Mouse (Mus musculus): ENCODE results near the gene Zmiz1. TPM values are rescaled to one million over a fixed set of nuclear protein-coding genes. Genes with fewer than 3 reads are reported as not detected.

The Zmiz1 gene
- polyA plus RNA-seq, 1 experiment, result 34.5 TPM

GRCm38 (mm10) chr14:25555291-25555781, 96.4 kb downstream of the Zmiz1 start:
- TF ChIP-seq MYOD1 (IDR thresholded peaks at IDR 0.05; ENCODE audit: control insufficient read depth in 1 of 3, insufficient read length in 2 of 3, low read depth in 2 of 3) (no peak), SRF (IDR thresholded peaks at IDR 0.05; ENCODE audit: control insufficient read depth, insufficient read length, low read depth) (no peak), E2F4 (IDR thresholded peaks at IDR 0.05; ENCODE audit: insufficient read depth) (no peak), CEBPB (IDR thresholded peaks at IDR 0.05; ENCODE audit: insufficient read depth, poor library complexity, severe bottlenecking) (no peak), MYOG (IDR thresholded peaks at IDR 0.05; ENCODE audit: control insufficient read depth in 1 of 3, insufficient read depth in 1 of 3, insufficient read length in 2 of 3, low read depth in 2 of 3) (no peak), REST (IDR thresholded peaks at IDR 0.05; ENCODE audit: insufficient read depth, insufficient read length) (no peak), TCF12 (IDR thresholded peaks at IDR 0.05; ENCODE audit: insufficient read depth, poor library complexity, severe bottlenecking) (no peak), POLR2AphosphoS2 (IDR thresholded peaks at IDR 0.05; ENCODE audit: insufficient read length, low read depth) (no peak), MAX (IDR thresholded peaks at IDR 0.05; ENCODE audit: low read depth) (no peak), USF1 (IDR thresholded peaks at IDR 0.05; ENCODE audit: low read depth) (no peak), TCF3 (IDR thresholded peaks at IDR 0.05; ENCODE audit: insufficient read length, low read depth) (no peak), POLR2A (IDR thresholded peaks at IDR 0.05; ENCODE audit: insufficient read length, low read depth) (no peak)
- Histone ChIP-seq H3K27me3 (ENCODE audit: control insufficient read depth, insufficient read depth, insufficient read length) (no peaks in the 10 kb centered on the region), H3ac (ENCODE audit: control insufficient read depth, insufficient read length) (no peak overlapping the region), H3K79me2 (ENCODE audit: control insufficient read depth, insufficient read depth) (peaks cover 24% of the 10 kb centered on the region), H3K4me2 (ENCODE audit: low read depth) (no peak overlapping the region), H3K4me3 (no peak overlapping the region), H3K36me3 (ENCODE audit: control insufficient read depth, insufficient read depth) (peaks cover 7% of the 10 kb centered on the region)

DNA sequence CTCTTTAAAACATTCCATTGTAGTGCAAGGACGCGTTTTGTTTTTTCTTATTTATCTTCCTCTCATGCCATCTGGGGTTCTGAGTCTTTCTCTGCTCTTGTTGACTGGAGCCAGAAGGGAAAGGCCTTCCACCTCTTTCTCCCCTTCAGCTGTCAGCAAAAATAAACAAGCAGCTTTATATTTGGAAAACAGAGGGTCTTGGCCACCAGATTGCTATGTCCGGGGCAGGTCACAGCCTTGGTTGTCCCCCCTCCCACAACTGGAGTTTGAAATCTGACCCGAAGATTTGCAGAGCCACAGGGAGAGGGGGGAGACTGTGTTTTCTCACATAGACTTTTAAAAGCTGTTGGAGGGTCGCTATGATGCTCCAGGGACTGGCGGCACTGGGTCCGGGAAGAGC, 96.9 kb downstream of the Zmiz1 start:
- Histone ChIP-seq H3K4me3 (no peak overlapping the region), H3K36me3 (ENCODE audit: control insufficient read depth, insufficient read depth) (peaks cover 12% of the 10 kb centered on the region), H3K79me2 (ENCODE audit: control insufficient read depth, insufficient read depth) (peaks cover 27% of the 10 kb centered on the region), H3K27me3 (ENCODE audit: control insufficient read depth, insufficient read depth, insufficient read length) (no peaks in the 10 kb centered on the region), H3K4me2 (ENCODE audit: low read depth) (no peak overlapping the region), H3ac (ENCODE audit: control insufficient read depth, insufficient read length) (no peak overlapping the region)
- no peak for TF ChIP-seq MYOD1 (IDR thresholded peaks at IDR 0.05; ENCODE audit: control insufficient read depth in 1 of 3, insufficient read length in 2 of 3, low read depth in 2 of 3)
- no peak for TF ChIP-seq MYOG (IDR thresholded peaks at IDR 0.05; ENCODE audit: control insufficient read depth in 1 of 3, insufficient read depth in 1 of 3, insufficient read length in 2 of 3, low read depth in 2 of 3)
- no peak for TF ChIP-seq CEBPB (IDR thresholded peaks at IDR 0.05; ENCODE audit: insufficient read depth, poor library complexity, severe bottlenecking)
- no peak for TF ChIP-seq E2F4 (IDR thresholded peaks at IDR 0.05; ENCODE audit: insufficient read depth)
- no peak for TF ChIP-seq MAX (IDR thresholded peaks at IDR 0.05; ENCODE audit: low read depth)
- no peak for TF ChIP-seq USF1 (IDR thresholded peaks at IDR 0.05; ENCODE audit: low read depth)
- TF ChIP-seq REST (IDR thresholded peaks at IDR 0.05; ENCODE audit: insufficient read depth, insufficient read length), result no peak
- no peak for TF ChIP-seq POLR2A (IDR thresholded peaks at IDR 0.05; ENCODE audit: insufficient read length, low read depth)
- TF ChIP-seq POLR2AphosphoS2 (IDR thresholded peaks at IDR 0.05; ENCODE audit: insufficient read length, low read depth), result no peak
- no peak for TF ChIP-seq SRF (IDR thresholded peaks at IDR 0.05; ENCODE audit: control insufficient read depth, insufficient read length, low read depth)
- TF ChIP-seq TCF12 (IDR thresholded peaks at IDR 0.05; ENCODE audit: insufficient read depth, poor library complexity, severe bottlenecking), result no peak
- no peak for TF ChIP-seq TCF3 (IDR thresholded peaks at IDR 0.05; ENCODE audit: insufficient read length, low read depth)

DNA sequence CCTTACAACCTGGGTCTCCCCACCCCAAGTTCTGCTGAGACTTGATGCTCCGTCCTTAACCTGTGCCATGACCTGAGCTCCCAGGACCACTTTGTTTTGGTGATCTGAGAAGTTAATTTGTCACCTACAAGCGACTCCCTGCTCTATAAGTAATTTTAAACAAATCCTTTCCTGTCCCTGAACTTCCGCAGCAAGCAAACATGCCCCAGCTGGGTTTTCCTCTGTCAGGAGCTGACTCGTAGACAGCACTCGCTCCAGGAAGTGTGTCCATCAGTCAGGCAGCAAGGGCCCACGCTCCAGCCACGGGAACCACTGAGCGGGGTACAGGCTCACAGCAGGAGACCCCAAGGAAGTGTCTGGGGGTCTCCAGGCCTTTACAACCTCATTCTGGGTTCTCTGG, 98.0 kb downstream of the Zmiz1 start:
- Histone ChIP-seq H3K36me3 (ENCODE audit: control insufficient read depth, insufficient read depth) (peaks cover 13% of the 10 kb centered on the region), H3K27me3 (ENCODE audit: control insufficient read depth, insufficient read depth, insufficient read length) (no peaks in the 10 kb centered on the region), H3K4me3 (no peak overlapping the region), H3K79me2 (ENCODE audit: control insufficient read depth, insufficient read depth) (peaks cover 34% of the 10 kb centered on the region), H3ac (ENCODE audit: control insufficient read depth, insufficient read length) (no peak overlapping the region), H3K4me2 (ENCODE audit: low read depth) (no peak overlapping the region)
- TF ChIP-seq TCF12 (IDR thresholded peaks at IDR 0.05; ENCODE audit: insufficient read depth, poor library complexity, severe bottlenecking) (no peak), CEBPB (IDR thresholded peaks at IDR 0.05; ENCODE audit: insufficient read depth, poor library complexity, severe bottlenecking) (no peak), REST (IDR thresholded peaks at IDR 0.05; ENCODE audit: insufficient read depth, insufficient read length) (no peak), SRF (IDR thresholded peaks at IDR 0.05; ENCODE audit: control insufficient read depth, insufficient read length, low read depth) (no peak), MAX (IDR thresholded peaks at IDR 0.05; ENCODE audit: low read depth) (no peak), POLR2A (IDR thresholded peaks at IDR 0.05; ENCODE audit: insufficient read length, low read depth) (no peak), E2F4 (IDR thresholded peaks at IDR 0.05; ENCODE audit: insufficient read depth) (no peak), MYOG (IDR thresholded peaks at IDR 0.05; ENCODE audit: control insufficient read depth in 1 of 3, insufficient read depth in 1 of 3, insufficient read length in 2 of 3, low read depth in 2 of 3) (no peak), POLR2AphosphoS2 (IDR thresholded peaks at IDR 0.05; ENCODE audit: insufficient read length, low read depth) (no peak), USF1 (IDR thresholded peaks at IDR 0.05; ENCODE audit: low read depth) (no peak), MYOD1 (IDR thresholded peaks at IDR 0.05; ENCODE audit: control insufficient read depth in 1 of 3, insufficient read length in 2 of 3, low read depth in 2 of 3) (no peak), TCF3 (IDR thresholded peaks at IDR 0.05; ENCODE audit: insufficient read length, low read depth) (no peak)

GRCm38 (mm10) chr14:25558479-25558878, 99.5 kb downstream of the Zmiz1 start:
- H3K4me3 ChIP-seq, result no peak overlapping the region
- no peak overlapping the region for H3ac ChIP-seq (ENCODE audit: control insufficient read depth, insufficient read length)
- no peaks in the 10 kb centered on the region for H3K27me3 ChIP-seq (ENCODE audit: control insufficient read depth, insufficient read depth, insufficient read length)
- H3K36me3 ChIP-seq (ENCODE audit: control insufficient read depth, insufficient read depth), result peaks cover 11% of the 10 kb centered on the region
- H3K79me2 ChIP-seq (ENCODE audit: control insufficient read depth, insufficient read depth), result peaks cover 34% of the 10 kb centered on the region
- peak; percentile 34 for TF ChIP-seq POLR2AphosphoS2 (IDR thresholded peaks at IDR 0.05; ENCODE audit: insufficient read length, low read depth)
- TF ChIP-seq MYOD1 (IDR thresholded peaks at IDR 0.05; ENCODE audit: control insufficient read depth in 1 of 3, insufficient read length in 2 of 3, low read depth in 2 of 3), result no peak
- no peak for TF ChIP-seq SRF (IDR thresholded peaks at IDR 0.05; ENCODE audit: control insufficient read depth, insufficient read length, low read depth)
- H3K4me2 ChIP-seq (ENCODE audit: low read depth), result no peak overlapping the region

GRCm38 (mm10) chr14:25559907-25560306, 100.9 kb downstream of the Zmiz1 start:
- Histone ChIP-seq H3K79me2 (ENCODE audit: control insufficient read depth, insufficient read depth) (peaks cover 29% of the 10 kb centered on the region), H3K27me3 (ENCODE audit: control insufficient read depth, insufficient read depth, insufficient read length) (no peaks in the 10 kb centered on the region)
- TF ChIP-seq E2F4 (IDR thresholded peaks at IDR 0.05; ENCODE audit: insufficient read depth) (no peak), TCF12 (IDR thresholded peaks at IDR 0.05; ENCODE audit: insufficient read depth, poor library complexity, severe bottlenecking) (no peak)

More at GRCm38 (mm10) chr14:25559907-25560306, 100.9 kb downstream of the Zmiz1 start:
- no peak overlapping the region for H3K4me3 ChIP-seq
- peaks cover 11% of the 10 kb centered on the region for H3K36me3 ChIP-seq (ENCODE audit: control insufficient read depth, insufficient read depth)
- no peak overlapping the region for H3K4me2 ChIP-seq (ENCODE audit: low read depth)
- no peak overlapping the region for H3ac ChIP-seq (ENCODE audit: control insufficient read depth, insufficient read length)
